Mouse (Mus musculus): ENCODE measurements around the gene A630023A22Rik.
A peak's percentile ranks its signal among the peaks of the same experiment; 100 is the strongest.

DNA sequence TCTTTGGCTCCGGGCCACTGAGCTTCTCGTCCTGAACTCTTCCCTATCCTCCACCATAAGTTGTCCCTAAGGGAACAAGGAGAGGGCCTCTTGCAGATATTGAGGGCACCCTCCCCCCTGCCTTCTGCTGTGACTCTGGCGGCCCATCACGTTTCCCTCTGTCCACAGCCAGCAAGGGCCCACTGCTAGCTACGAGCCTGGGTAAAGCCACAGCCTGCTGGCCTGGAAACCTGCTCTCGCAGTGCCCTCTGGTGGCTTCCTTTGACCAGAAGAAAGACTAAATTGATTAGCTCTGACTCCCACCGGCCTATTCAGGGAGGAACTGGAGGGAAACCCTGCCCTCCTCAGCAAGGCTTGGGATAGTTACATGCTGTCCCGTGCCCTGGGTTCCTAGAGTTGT is 2.3 kb upstream of the A630023A22Rik start:
- TF ChIP-seq CTCF (IDR thresholded peaks at IDR 0.05; ENCODE audit: control insufficient read depth, insufficient read depth, low read length) (peak; percentile 24; the same call in 1 of the 2 replicates), POLR2A (IDR thresholded peaks at IDR 0.05; ENCODE audit: borderline replicate concordance, control insufficient read depth, low read depth, low read length) (no peak)

All from bone marrow, adult 2 months (tissue).